13 mouse cellular contexts compared by ENCODE assay signal in genomic region chr3:98106115-98106514, GRCm38 (mm10). TPM values are rescaled to one million over a fixed set of nuclear protein-coding genes. Genes with fewer than 3 reads are reported as not detected.
DNase-seq lines count a peak whose midpoint lies in the region; ATAC-seq and TF ChIP-seq lines count a peak whose summit lies in the region.
"Had no signal": no experiment of that assay in that cellular context is flagged by ENCODE, and none has a peak within 500 bp of the region (broad histone marks: within the 10 kb centered on the region; RNA-seq: fewer than 3 reads in every experiment).

No protein-coding gene starts in this region.

- H3K27ac ChIP-seq in intestine, embryonic 14.5 days (ENCODE audit: low read depth), result no peak overlapping the region
- no peak overlapping the region for H3K27ac ChIP-seq in intestine, postnatal 0 days (ENCODE audit: low read depth, low read length)
- peak overlapping the region; percentile 52; the same call in 1 of the 2 replicates for H3K27ac ChIP-seq in embryonic facial prominence, embryonic 12.5 days
- peak overlapping the region; percentile 62; the same call in 1 of the 2 replicates for H3K27ac ChIP-seq in forebrain, postnatal 0 days (ENCODE audit: low read depth, low read length)
- H3K27ac ChIP-seq in midbrain, embryonic 12.5 days (replicated peaks), result peak overlapping the region; percentile 72
- H3K27ac ChIP-seq: macrophage had no signal

- ATAC-seq in intestine, embryonic 14.5 days (replicated peaks; ENCODE audit: low FRiP score, low TSS enrichment, low read depth), result 0 out of 2 replicates have a peak, but pooled peaks have one; percentile 22
- no peak for ATAC-seq in intestine, postnatal 0 days
- no peak for ATAC-seq in embryonic facial prominence, embryonic 12.5 days (ENCODE audit: insufficient number of reproducible peaks, insufficient read depth, low FRiP score, low TSS enrichment)
- no peak for ATAC-seq in forebrain, postnatal 0 days
- no peak for ATAC-seq in midbrain, embryonic 12.5 days (ENCODE audit: low FRiP score, low read depth)

- H3K36me3 ChIP-seq in intestine, embryonic 14.5 days (ENCODE audit: control insufficient read depth, insufficient read depth, low read length), result peaks cover 91% of the 10 kb centered on the region
- H3K36me3 ChIP-seq in intestine, postnatal 0 days (ENCODE audit: control insufficient read depth, insufficient read depth), result peaks cover 59% of the 10 kb centered on the region
- peaks cover 82% of the 10 kb centered on the region for H3K36me3 ChIP-seq in embryonic facial prominence, embryonic 12.5 days
- peaks cover 8% of the 10 kb centered on the region for H3K36me3 ChIP-seq in forebrain, postnatal 0 days (ENCODE audit: insufficient read depth)
- peaks cover 40% of the 10 kb centered on the region for H3K36me3 ChIP-seq in midbrain, embryonic 12.5 days

- TF ChIP-seq CTCF in intestine, postnatal 0 days (IDR thresholded peaks at IDR 0.05; ENCODE audit: low read depth), result no peak
- no peak for TF ChIP-seq CTCF in forebrain, postnatal 0 days (IDR thresholded peaks at IDR 0.05; ENCODE audit: low read depth)

- DNase-seq in intestine, embryonic 14.5 days (ENCODE audit: low spot score), result no peak
- no peak for DNase-seq in forebrain, postnatal 0 days
- no peak for DNase-seq in testis, postnatal 10 days (ENCODE audit: low spot score)
- DNase-seq in left cerebral cortex, adult 8-10 months (ENCODE audit: low spot score in 2 of 2), result no peak
- no peak for DNase-seq in embryo, embryonic 10.5 days (ENCODE audit: low spot score)
- DNase-seq: thymus, adult 18-20 months had no signal

- 64% methylated on average over 4 of the region's 4 CpGs for WGBS in intestine, embryonic 14.5 days
- WGBS in intestine, postnatal 0 days, result 52% methylated on average over 4 of the region's 4 CpGs
- WGBS in embryonic facial prominence, embryonic 12.5 days, result 50% methylated on average over 4 of the region's 4 CpGs
- WGBS in forebrain, postnatal 0 days, result 49% methylated on average over 4 of the region's 4 CpGs
- WGBS in midbrain, embryonic 12.5 days, result 80% methylated on average over 4 of the region's 4 CpGs

- H3K9me3 ChIP-seq in intestine, embryonic 14.5 days (ENCODE audit: control insufficient read depth, low read length), result peaks cover 10% of the 10 kb centered on the region
- peaks cover 6% of the 10 kb centered on the region; the same call in 1 of the 2 replicates for H3K9me3 ChIP-seq in intestine, postnatal 0 days (ENCODE audit: control insufficient read depth)
- peaks cover 9% of the 10 kb centered on the region; the same call in 1 of the 2 replicates for H3K9me3 ChIP-seq in embryonic facial prominence, embryonic 12.5 days
- 0 out of 2 replicates have a peak, but pooled peaks cover 4% of the 10 kb centered on the region for H3K9me3 ChIP-seq in forebrain, postnatal 0 days (ENCODE audit: low read length)
- peaks cover 8% of the 10 kb centered on the region for H3K9me3 ChIP-seq in midbrain, embryonic 12.5 days

- no peaks in the 10 kb centered on the region for H3K27me3 ChIP-seq in intestine, embryonic 14.5 days (replicated peaks; ENCODE audit: control insufficient read depth, insufficient read depth, low read length)
- no peaks in the 10 kb centered on the region for H3K27me3 ChIP-seq in intestine, postnatal 0 days (replicated peaks; ENCODE audit: control insufficient read depth, insufficient read depth, low read length)
- H3K27me3 ChIP-seq in embryonic facial prominence, embryonic 12.5 days, result no peaks in the 10 kb centered on the region
- no peaks in the 10 kb centered on the region for H3K27me3 ChIP-seq in forebrain, postnatal 0 days (ENCODE audit: insufficient read depth, low read length)
- H3K27me3 ChIP-seq in midbrain, embryonic 12.5 days, result peaks cover 9% of the 10 kb centered on the region

- H3K9ac ChIP-seq in intestine, embryonic 14.5 days (ENCODE audit: low read length), result no peak overlapping the region
- no peak overlapping the region for H3K9ac ChIP-seq in intestine, postnatal 0 days (ENCODE audit: low read depth, low read length)
- H3K9ac ChIP-seq in embryonic facial prominence, embryonic 12.5 days, result no peak overlapping the region
- H3K9ac ChIP-seq in forebrain, postnatal 0 days, result no peak overlapping the region
- no peak overlapping the region for H3K9ac ChIP-seq in midbrain, embryonic 12.5 days (replicated peaks)

- H3K4me2 ChIP-seq in intestine, embryonic 14.5 days (ENCODE audit: low read length), result no peak overlapping the region
- H3K4me2 ChIP-seq in intestine, postnatal 0 days (replicated peaks; ENCODE audit: low read depth), result no peak overlapping the region
- H3K4me2 ChIP-seq in embryonic facial prominence, embryonic 12.5 days (replicated peaks), result no peak overlapping the region
- H3K4me2 ChIP-seq in forebrain, postnatal 0 days (ENCODE audit: low read depth), result no peak overlapping the region
- no peak overlapping the region for H3K4me2 ChIP-seq in midbrain, embryonic 12.5 days (replicated peaks)

- H3K4me1 ChIP-seq in intestine, embryonic 14.5 days (replicated peaks; ENCODE audit: control insufficient read depth, insufficient read depth, low read length), result peaks cover 10% of the 10 kb centered on the region; the same call in 1 of the 2 replicates
- no peaks in the 10 kb centered on the region for H3K4me1 ChIP-seq in intestine, postnatal 0 days (replicated peaks; ENCODE audit: control insufficient read depth, insufficient read depth, low read length)
- H3K4me1 ChIP-seq in embryonic facial prominence, embryonic 12.5 days, result peaks cover 45% of the 10 kb centered on the region
- H3K4me1 ChIP-seq in forebrain, postnatal 0 days (ENCODE audit: insufficient read depth), result peaks cover 24% of the 10 kb centered on the region
- H3K4me1 ChIP-seq in midbrain, embryonic 12.5 days, result peaks cover 36% of the 10 kb centered on the region

- H3K4me3 ChIP-seq in intestine, embryonic 14.5 days (ENCODE audit: low read depth, low read length), result no peak overlapping the region
- no peak overlapping the region for H3K4me3 ChIP-seq in intestine, postnatal 0 days (ENCODE audit: low read depth, low read length)
- H3K4me3 ChIP-seq in embryonic facial prominence, embryonic 12.5 days, result no peak overlapping the region
- H3K4me3 ChIP-seq in forebrain, postnatal 0 days (ENCODE audit: low read depth, low read length), result no peak overlapping the region
- H3K4me3 ChIP-seq in midbrain, embryonic 12.5 days, result no peak overlapping the region

RNA-seq across cellular contexts. Expression of gene Adam30, which starts 54.3 kb away (rescaled TPM):
- not detected in 2 replicates for polyA plus RNA-seq in intestine, embryonic 14.5 days (2014; fragmentation: Nextera tagmentation; extraction: Ambion mirVana)
- polyA plus RNA-seq in intestine, postnatal 0 days (2015; fragmentation: Nextera tagmentation; extraction: Ambion mirVana), result not detected in 2 replicates
- not detected in 2 replicates for polyA plus RNA-seq in embryonic facial prominence, embryonic 12.5 days (2016; fragmentation: Nextera tagmentation; extraction: Ambion mirVana)
- total RNA-seq in forebrain, postnatal 0 days (2014; rRNA removed), result not detected in 2 replicates
- polyA plus RNA-seq in forebrain, postnatal 0 days (2015; fragmentation: Nextera tagmentation; extraction: Ambion mirVana), result not detected in 2 replicates
- polyA plus RNA-seq in midbrain, embryonic 12.5 days (2016; fragmentation: Nextera tagmentation; extraction: Ambion mirVana), result not detected in 2 replicates
- total RNA-seq in left cerebral cortex, adult 8-10 months (2022), result not detected
- total RNA-seq: gastrocnemius, adult 18-20 months; left cerebral cortex, postnatal 10 days had no signal
- polyA plus RNA-seq: macrophage; small intestine, adult 2 months had no signal

Comparison
In these comparisons a context has a peak if more than half of its experiments do, and no peak if none do; other contexts are left out.
1. H3K27ac ChIP-seq: peak in embryonic facial prominence, embryonic 12.5 days (single experiment), forebrain, postnatal 0 days (single experiment) and midbrain, embryonic 12.5 days (single experiment); none in intestine, embryonic 14.5 days (single experiment) and intestine, postnatal 0 days (single experiment).